Mouse (Mus musculus) gastrocnemius, postnatal 36 days (tissue): ENCODE results near the gene Defa28. TPM values are rescaled to one million over a fixed set of nuclear protein-coding genes. Genes with fewer than 3 reads are reported as not detected.
"Not testable (repeated sequence)": the region's sequence is repeated elsewhere in the genome, so short reads cannot be mapped to it uniquely, and the experiment has no call there.

Experiments
- DNase-seq, 2 experiments: peaks; one replicate each; pipeline ENCODE4 v3.0.0; 2022
- intact Hi-C: fragments of 180-260 bp; cut with DNase I; formaldehyde crosslinking; loops from one replicate; pipeline ENCODE4 v1.15.1; 2025
- long read RNA-seq, 2 experiments: library from polyadenylated mRNA; stranded (forward); transcript quantifications; one replicate each; pipeline ENCODE4 v2.0.0; 2021
- total RNA-seq, 2 experiments: library from RNA; stranded (reverse); gene quantifications; 2 replicates each; pipeline ENCODE4 v1.2.3; 2021

The Defa28 gene
- not detected for total RNA-seq
- long read RNA-seq, experiment 1, result 0 reads
- long read RNA-seq, experiment 2, result 0 reads

- DNase-seq, intact Hi-C loops: not testable (repeated sequence)
Observed at GRCm38 (mm10) chr8:21582706-21583105, at the start of gene Defa28. Gene Defa28 (plus strand): TSS chr8:21583006.

GRCm38 (mm10) chr8:21565086-21565485 is 17.7 kb upstream of the Defa28 start, which contains the start of gene Defa37:
Gene Defa37 (plus strand): TSS chr8:21565386.
- DNase-seq, intact Hi-C loops: not testable (repeated sequence)

- intact Hi-C loops, result not testable (repeated sequence)
Observed at GRCm38 (mm10) chr8:21594408-21594807, 11.6 kb downstream of the Defa28 start, which contains the start of gene Gm7861. Gene Gm7861 (minus strand): TSS chr8:21594508.

GRCm38 (mm10) chr8:21617883-21618282 is 35.1 kb downstream of the Defa28 start, which contains the start of gene Defa26:
Gene Defa26 (plus strand): TSS chr8:21618183.
- intact Hi-C loops, result not testable (repeated sequence)

More at GRCm38 (mm10) chr8:21594408-21594807, 11.6 kb downstream of the Defa28 start, which contains the start of gene Gm7861:
- not testable (repeated sequence) for DNase-seq

More at GRCm38 (mm10) chr8:21617883-21618282, 35.1 kb downstream of the Defa28 start, which contains the start of gene Defa26:
- DNase-seq, result not testable (repeated sequence)

Other genes with a start within 250 kb of the Defa28 start
- gene Defa2, start 204.5 kb upstream of the Defa28 start, total RNA-seq, result not detected
- not detected for gene Defa33, start 191.2 kb upstream of the Defa28 start, total RNA-seq
- not detected for gene Defa36, start 155.6 kb upstream of the Defa28 start, total RNA-seq
- not detected for gene Gm7849, start 126.4 kb upstream of the Defa28 start, total RNA-seq
- gene Defa20, start 73.7 kb upstream of the Defa28 start, total RNA-seq, result not detected
- not detected for gene Defa32, start 54.0 kb upstream of the Defa28 start, total RNA-seq
- not detected for gene Defa37, start 17.6 kb upstream of the Defa28 start, total RNA-seq
- gene Gm7861, start 11.5 kb downstream of the Defa28 start, total RNA-seq, result not detected
- not detected for gene Defa26, start 35.2 kb downstream of the Defa28 start, total RNA-seq
- gene Defa17, start 72.8 kb downstream of the Defa28 start, total RNA-seq, result not detected
- not detected for gene Defa34, start 82.8 kb downstream of the Defa28 start, total RNA-seq
- not detected for gene AY761184, start 120.6 kb downstream of the Defa28 start, total RNA-seq
- not detected for gene Defa24, start 151.5 kb downstream of the Defa28 start, total RNA-seq
- gene Defb50, start 240.5 kb downstream of the Defa28 start, total RNA-seq, result not detected